26 mouse cellular contexts compared by ENCODE assay signal in genomic region chrX:61185458-61185857, GRCm38 (mm10). TPM values are rescaled to one million over a fixed set of nuclear protein-coding genes. Genes with fewer than 3 reads are reported as not detected.
"Had no signal": no experiment of that assay in that cellular context is flagged by ENCODE, and none has a peak within 500 bp of the region (broad histone marks: within the 10 kb centered on the region; RNA-seq: fewer than 3 reads in every experiment).

Gene Cdr1 (minus strand): TSS chrX:61185558.

- H3K9me3 ChIP-seq: neural tube, embryonic 12.5 days had no signal

- H3K27ac ChIP-seq: liver, embryonic 14.5 days; macrophage; midbrain, embryonic 12.5 days; neural tube, embryonic 12.5 days had no signal

- H3K9ac ChIP-seq: liver, embryonic 14.5 days; lung, embryonic 14.5 days; midbrain, embryonic 12.5 days; neural tube, embryonic 12.5 days had no signal

- H3K4me2 ChIP-seq: lung, embryonic 14.5 days; midbrain, embryonic 12.5 days; neural tube, embryonic 12.5 days had no signal

- H3K4me1 ChIP-seq: megakaryocyte, embryonic 14.5 days; midbrain, embryonic 12.5 days; neural tube, embryonic 12.5 days had no signal

- H3K27me3 ChIP-seq: megakaryocyte, embryonic 14.5 days; midbrain, embryonic 12.5 days; neural tube, embryonic 12.5 days had no signal

- H3K4me3 ChIP-seq: megakaryocyte, embryonic 14.5 days; midbrain, embryonic 12.5 days; myocyte; neural tube, embryonic 12.5 days had no signal

- DNase-seq: lung, adult 18-20 months; lung, embryonic 14.5 days; lung, postnatal 10 days; midbrain, embryonic 14.5 days; retina, postnatal 1 day; right cerebral cortex, adult 18-20 months; right cerebral cortex, postnatal 25 days; right cerebral cortex, postnatal 4 days; spleen, adult 18-20 months; thymus, adult 18-20 months; thymus, postnatal 14 days; thymus, postnatal 36 days had no signal

- H3K36me3 ChIP-seq: midbrain, embryonic 12.5 days; neural tube, embryonic 12.5 days had no signal

- ATAC-seq: midbrain, embryonic 16.5 days had no signal

RNA-seq across cellular contexts. Expression of gene Cdr1, which starts in this region (rescaled TPM):
- total RNA-seq: megakaryocyte progenitor cell, adult 5-6 weeks; neutrophil, adult 5-6 weeks had no signal
- polyA plus RNA-seq: liver, embryonic 14.5 days; liver, embryonic 16.5 days; lung, embryonic 14.5 days; lung, embryonic 16.5 days; macrophage; midbrain, embryonic 14.5 days; midbrain, embryonic 16.5 days; myocyte; neural tube, embryonic 12.5 days; neural tube, embryonic 14.5 days; small intestine, adult 2 months; thymus, postnatal 0 days had no signal
